Mouse (Mus musculus): ENCODE measurements at regions not wholly inside any gene's neighbourhood (a gene's known extent, or its start where the extent isn't known, plus 50 kb on each side); places are given as distances from the start of the nearest gene placed in this dataset.

GRCm38 (mm10) chr12:39952854-39953253, 85.0 kb downstream of the Arl4a start:
- peak; percentile 8 for DNase-seq

- DNase-seq: no peak
Observed at GRCm38 (mm10) chr12:39951911-39952310, 85.9 kb downstream of the Arl4a start.

- DNase-seq: no peak
Observed at GRCm38 (mm10) chr12:39950270-39950801, 87.5 kb downstream of the Arl4a start.

DNA sequence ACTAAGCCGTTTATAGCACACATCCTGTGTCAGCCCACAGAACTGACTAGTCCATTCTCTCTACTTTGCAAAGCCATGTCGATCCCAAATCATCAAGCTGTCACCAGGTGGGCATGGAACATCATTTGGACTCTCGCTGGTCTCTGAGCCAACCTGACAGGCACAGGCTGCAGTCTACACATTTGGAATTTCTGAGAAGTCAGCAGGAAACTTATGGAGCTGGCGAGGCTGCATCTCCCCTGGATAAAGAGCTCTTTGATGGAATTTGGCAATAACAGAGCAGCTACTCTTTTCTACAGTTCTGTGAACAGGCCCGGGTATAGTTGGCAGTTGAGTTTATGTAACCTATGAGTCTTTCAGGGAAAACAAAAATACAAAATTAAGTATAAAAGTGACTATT, 94.9 kb downstream of the Arl4a start:
- no peak for DNase-seq

DNA sequence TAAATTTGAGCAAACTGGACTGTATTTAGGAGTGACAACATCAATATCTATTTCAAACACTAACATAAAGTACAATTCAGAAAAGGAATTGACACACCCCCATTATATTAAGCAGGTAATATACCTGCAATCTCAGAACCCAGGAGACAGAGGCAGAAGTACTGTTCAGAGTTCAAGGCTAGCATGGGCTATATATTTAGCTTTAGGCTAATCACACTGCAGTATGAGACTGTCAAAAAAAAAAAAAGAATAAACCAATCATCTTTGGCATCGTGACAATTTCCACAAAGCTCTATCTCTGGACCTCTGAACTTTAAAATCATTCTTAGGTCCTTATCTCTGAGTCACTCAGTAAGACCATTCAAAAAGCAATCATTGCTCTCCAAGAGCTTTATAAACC, 96.7 kb downstream of the Arl4a start:
- DNase-seq: no peak

DNA sequence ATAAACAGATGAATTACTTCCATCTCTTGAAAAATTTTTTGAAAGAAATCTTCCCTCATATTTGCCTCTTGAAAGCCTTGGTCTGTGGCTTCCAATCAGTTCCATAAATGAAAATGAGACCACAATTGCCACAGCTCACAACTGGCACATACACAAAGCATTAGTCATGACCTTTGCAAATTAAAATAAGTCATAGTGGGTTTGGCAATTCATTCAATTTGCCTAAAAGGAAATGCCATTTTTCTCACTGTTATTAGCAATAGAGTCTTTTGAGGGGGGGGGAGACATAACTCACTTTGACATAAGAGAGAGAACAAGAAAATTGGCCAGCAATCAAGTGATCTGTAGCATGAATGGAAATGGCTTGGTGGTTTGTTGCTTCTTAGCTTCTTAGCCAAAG, 98.8 kb downstream of the Arl4a start:
- DNase-seq: no peak

DNA sequence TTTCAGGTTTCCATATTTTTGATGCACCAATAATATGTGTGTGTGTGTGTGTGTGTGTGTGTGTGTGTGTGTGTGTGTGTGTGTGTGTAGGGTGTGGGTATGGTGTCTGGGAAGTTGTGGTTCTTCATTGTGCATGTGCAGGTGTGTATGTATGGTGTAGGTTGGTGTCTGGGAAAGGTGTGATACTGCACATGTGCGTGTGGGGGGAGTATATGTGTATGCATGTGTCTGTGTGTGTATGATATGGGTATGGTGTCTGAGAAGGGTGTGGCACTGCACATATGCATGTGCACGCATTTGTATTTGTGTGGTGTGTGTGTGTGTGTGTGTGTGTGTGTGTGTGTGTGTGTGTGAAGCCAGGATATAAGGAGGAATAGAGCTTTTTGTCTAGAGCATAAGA, 99.6 kb downstream of the Arl4a start:
- no peak for DNase-seq

DNA sequence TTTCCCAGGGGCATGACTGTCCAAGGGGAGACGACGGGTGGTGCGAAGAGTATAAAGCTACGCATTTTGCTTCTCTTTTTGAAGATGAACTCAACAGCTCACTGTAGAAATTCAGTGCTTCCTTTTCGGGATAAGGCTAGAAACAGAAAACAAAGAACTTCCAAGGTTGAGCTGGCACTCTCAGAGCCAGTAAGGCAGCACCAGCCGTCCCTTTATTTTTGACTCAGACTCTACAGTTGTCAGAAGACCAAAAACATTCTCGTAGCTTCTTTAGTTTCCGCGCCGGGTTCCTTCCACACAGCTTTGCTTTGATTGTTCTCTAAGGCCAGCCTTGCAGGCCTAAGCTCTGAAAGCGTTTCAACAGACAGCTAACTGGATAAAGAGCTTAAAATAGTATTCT, 101.5 kb downstream of the Arl4a start:
- no peak for DNase-seq

GRCm38 (mm10) chr12:39935775-39936174, 102.0 kb downstream of the Arl4a start:
- DNase-seq: no peak

GRCm38 (mm10) chr12:39934877-39935276, 102.9 kb downstream of the Arl4a start:
- DNase-seq: no peak

DNA sequence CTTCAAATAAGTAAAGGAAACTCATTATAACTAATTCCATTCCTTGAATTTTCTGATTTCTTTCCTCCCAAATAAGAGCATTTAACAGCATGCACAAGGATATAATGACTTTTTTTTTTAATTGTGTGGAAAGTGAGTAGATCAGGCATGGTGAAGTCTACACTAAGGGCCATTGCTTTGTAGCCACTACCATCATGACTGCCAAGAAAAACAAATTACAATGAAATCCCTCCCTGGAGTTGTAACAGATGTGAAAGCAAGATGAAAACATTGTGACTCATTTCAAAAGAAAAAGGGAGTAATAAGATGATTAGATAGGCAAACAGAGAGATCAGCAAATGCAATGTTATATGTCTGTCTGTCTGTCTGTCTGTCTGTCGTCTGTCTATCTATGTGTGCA, 106.6 kb downstream of the Arl4a start:
- no peak for DNase-seq

DNA sequence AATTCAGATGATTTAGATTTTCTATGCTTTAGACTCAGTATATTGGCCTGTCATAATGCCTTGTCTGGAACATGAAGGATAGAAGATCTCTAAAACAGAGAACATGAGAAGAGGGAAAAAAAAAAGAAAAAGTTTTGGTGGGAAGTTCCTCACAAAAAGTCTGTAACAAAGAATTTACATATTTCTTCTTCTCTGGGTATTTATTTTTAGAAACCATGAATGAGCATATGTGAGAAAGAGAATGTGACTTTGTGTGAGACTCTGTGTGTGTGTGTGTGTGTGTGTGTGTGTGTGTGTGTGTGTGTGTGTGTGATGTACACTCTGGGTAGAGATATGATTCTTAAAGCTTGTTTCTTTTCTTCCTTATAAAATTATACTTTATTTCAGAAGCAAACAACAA, 109.9 kb downstream of the Arl4a start:
- no peak for DNase-seq

- no peak for DNase-seq
Observed at GRCm38 (mm10) chr12:39927014-39927413, 110.8 kb downstream of the Arl4a start.

DNA sequence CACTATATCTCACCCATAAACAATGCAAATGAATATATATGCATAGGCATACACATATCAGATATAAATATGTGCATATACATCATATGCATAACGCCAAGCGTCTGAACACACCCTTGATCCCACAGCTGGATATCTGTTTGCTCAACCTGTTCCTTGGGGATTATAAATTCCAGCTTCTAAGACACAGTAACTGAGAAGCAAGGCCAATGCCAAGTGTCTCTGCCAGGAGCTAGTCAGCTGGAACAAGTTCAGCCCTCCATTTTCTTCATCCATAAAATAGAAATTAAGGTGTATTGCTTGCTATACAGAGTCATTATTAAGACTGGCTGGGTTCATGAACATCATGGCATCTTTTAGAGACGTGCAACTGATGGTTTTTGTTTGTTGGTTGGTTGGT, 116.3 kb downstream of the Arl4a start:
- peak; percentile 20 for DNase-seq

DNA sequence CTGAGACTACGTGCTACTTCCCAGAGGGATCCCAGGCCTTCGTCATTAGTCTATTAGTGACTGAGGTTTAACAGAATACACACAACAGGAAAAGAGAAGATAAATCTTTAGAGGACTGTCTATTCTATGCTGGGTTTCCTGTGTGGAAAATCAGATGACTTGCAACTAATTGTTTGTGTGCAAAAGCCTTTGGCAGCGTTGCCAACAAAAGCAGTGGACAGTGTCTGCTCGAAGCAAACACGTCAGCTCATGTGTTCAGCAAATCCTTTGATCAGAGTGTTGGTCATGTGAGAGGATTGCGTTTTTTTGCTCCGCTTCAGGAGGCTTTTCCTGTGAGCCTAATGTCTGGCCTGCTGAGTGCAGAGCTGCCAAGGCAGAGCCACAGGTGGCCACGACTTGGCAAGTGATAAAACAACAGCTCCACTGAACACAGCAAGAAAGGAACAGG, 117.3 kb downstream of the Arl4a start:
- DNase-seq: peak; percentile 84

DNA sequence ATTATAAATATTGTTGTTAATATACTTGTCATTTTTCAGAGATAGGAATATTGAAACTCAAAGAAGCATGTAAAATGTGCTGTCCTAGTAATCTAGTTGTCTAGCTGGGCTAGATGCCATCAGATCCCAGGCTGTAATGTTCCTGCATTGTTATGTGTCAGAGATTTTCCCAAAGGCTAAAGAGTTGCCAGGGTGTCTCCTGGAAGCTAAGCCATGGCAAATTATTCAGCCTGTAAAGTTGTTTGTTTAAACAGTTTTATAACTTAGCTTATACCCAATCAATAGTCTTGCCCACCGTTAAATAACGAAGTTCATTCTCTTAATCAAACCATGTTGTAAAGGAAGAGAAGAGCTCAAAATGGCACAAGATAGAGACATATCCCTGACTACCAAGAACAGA, 117.9 kb downstream of the Arl4a start:
- DNase-seq: no peak

DNA sequence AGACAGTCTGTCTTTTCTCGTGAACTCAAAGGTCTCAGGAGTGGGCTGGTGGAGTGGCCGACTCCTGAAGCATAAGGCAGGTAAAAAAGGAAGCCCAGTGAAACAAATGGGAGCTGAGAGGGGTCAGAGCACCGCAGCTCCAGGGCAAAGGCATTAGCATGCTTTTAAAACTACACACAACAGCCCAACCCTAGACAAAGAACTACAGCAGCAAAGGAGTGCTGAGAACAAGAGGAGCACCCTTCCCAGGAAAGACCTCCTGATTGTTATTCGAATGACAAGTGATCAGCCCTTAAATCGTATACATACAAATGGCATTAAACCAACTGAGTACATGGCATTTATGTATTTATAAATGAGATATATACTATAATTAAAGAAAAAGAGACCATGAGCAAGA, 149.3 kb downstream of the Arl4a start:
- no peak for DNase-seq

DNA sequence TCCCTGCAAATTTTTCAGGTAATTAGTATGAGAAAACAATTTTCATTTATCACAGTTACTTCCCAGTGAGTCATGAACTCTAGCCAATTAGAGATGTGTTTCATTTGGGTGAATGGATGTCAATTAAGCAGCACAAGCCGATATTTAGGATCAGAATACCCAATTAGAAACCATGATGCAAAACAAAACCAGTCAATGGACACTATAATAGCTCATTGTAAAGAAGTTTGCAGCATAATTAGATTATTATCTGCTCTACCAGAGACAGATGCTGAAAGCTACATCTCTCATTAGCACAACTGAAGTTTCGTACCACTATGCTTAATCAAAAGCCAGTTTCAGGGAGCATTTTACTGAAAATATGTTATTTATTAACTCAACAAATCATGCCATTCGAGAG, 152.5 kb downstream of the Arl4a start:
- DNase-seq: no peak

DNA sequence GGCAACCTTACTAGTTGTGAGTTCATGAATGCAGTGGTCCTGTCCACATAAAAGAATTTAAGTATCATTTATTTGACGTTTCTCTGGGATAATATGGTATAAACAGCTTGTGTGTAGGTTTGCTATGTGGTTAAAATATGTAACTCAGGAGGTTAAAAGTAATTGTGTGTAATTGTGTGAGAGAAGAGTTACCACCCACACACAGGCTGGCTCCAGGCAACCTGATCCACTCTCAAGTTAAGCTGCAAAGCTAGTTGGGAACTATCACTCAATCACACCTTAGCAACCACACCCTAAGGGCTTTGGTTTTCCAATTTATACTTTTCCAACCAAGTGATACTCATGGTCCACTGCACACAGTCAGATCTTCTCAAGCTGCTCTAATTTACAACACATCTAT, 157.5 kb downstream of the Arl4a start:
- DNase-seq: no peak

GRCm38 (mm10) chr12:39873917-39874316, 163.9 kb downstream of the Arl4a start:
- peak; percentile 20 for DNase-seq

- no peak for DNase-seq
Observed at GRCm38 (mm10) chr12:39861797-39862196, 176.0 kb downstream of the Arl4a start.

DNA sequence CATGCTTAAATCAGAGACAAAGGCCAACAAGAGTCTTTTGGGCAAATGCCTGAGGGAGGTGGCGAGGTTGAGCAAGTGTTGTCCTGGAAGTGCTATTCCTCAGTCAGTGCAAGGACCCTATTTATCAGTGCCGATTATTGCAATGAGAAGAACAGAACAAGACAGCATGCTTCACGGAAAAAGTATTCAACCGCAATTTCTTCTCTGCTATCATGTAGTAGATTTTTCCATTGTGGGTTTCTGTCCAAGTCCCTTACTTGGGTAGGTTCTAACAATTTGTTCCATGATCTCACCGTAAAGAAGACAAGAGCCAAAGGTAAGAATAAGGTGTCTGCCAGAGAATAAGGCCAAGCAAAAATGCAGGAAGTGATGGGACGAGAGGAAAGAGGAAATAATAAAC, 186.2 kb downstream of the Arl4a start:
- no peak for DNase-seq

DNA sequence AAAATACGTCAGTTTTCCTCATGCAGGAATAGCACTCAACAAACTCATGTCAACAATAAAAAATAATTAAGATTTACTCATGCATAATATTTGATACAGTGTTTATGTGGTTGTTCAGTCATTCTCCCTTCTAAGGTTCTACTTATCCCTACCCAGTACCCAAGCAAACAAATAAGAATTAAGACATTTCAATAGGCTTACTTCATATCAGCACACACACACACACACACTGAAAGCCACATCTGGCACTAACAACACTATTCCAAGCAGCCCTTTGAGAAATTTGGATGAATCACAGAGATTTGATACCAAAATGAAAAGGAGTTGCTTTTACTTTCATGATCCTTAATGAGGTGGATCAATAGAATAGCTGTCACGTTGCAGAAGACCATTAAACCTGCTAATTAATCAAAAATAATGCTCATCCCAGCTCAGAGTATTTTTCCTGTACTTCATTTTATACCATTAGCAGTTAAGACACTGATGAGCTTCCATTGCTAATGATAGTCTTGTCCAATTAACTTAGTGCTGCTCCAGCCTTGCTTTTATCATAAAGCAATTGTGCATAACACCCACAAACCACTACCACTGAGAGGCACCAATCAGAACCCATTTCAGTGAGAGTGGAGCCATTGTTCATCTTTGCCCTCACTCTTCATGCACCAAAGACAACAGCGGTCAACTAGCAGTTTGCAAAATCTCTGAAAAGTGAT, 188.3 kb downstream of the Arl4a start:
- DNase-seq: no peak

DNA sequence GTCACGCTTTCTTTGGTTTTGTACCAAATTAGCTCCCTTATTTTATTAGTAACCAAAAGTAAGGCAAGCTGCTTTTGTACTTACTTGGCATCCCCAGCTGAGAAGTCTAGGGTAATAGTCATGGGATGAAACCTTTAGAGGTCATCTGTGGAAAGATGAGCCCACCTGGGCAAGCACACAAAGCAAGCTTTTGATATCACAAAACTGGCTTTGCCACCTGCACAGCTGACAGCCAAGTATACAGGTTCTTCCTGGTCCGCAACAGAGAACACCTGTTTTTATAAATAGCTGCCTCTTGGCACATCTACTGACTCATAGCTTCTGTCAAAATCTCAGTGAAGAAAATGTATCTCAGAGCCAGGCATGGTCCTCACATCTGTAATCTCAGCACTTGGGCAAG, 197.2 kb downstream of the Arl4a start:
- DNase-seq: no peak

GRCm38 (mm10) chr12:39840179-39840578, 197.6 kb downstream of the Arl4a start:
- no peak for DNase-seq
